Mouse (Mus musculus) heart, embryonic 16.5 days (tissue): ENCODE results near the gene Asna1. TPM values are rescaled to one million over a fixed set of nuclear protein-coding genes. Genes with fewer than 3 reads are reported as not detected.

ENCODE experiments used
- microRNA-seq: library from miRNA; unstranded; fragments of <30 nt; microRNA quantifications from one replicate; pipeline ENCODE4, GENCODE M21; 2017
- polyA plus RNA-seq: library from polyadenylated mRNA; unstranded; fragments of >200 nt; fragmentation: Nextera tagmentation; extraction: Ambion mirVana; gene quantifications from 2 replicates; pipeline ENCODE4 v1.2.1, GENCODE M21; 2015

Asna1 gene
- polyA plus RNA-seq, 1 experiment from 2014 or later = 111 TPM

Small RNAs within 50 kb of the gene (microRNA-seq; reads per million reads assigned to microRNA genes)
- 0.79 reads per million for gene Mir7070

Other genes starting within 250 kb of the Asna1 start
- 12.7 and 15.9 TPM in 2 replicates for gene Nfix, start 224.9 kb downstream of the Asna1 start, polyA plus RNA-seq
- 6.6 and 6.8 TPM in 2 replicates for gene Dand5, start 202.5 kb downstream of the Asna1 start, polyA plus RNA-seq
- 47.7 and 48.3 TPM in 2 replicates for gene Gadd45gip1, start 193.8 kb downstream of the Asna1 start, polyA plus RNA-seq
- gene Rad23a, start 184.6 kb downstream of the Asna1 start, polyA plus RNA-seq = 128 and 131 TPM in 2 replicates
- gene Calr, start 178.3 kb downstream of the Asna1 start, polyA plus RNA-seq = 630 and 641 TPM in 2 replicates
- 63.2 and 64.4 TPM in 2 replicates for gene Farsa, start 168.3 kb downstream of the Asna1 start, polyA plus RNA-seq
- gene Syce2, start 153.2 kb downstream of the Asna1 start, polyA plus RNA-seq = 26.2 and 35.4 TPM in 2 replicates
- 43.1 and 46.0 TPM in 2 replicates for gene Gcdh, start 131.4 kb downstream of the Asna1 start, polyA plus RNA-seq
- gene Klf1, start 123.4 kb downstream of the Asna1 start, polyA plus RNA-seq = 1.3 and 1.4 TPM in 2 replicates
- 5.2 and 6.3 TPM in 2 replicates for gene Dnase2a, start 116.7 kb downstream of the Asna1 start, polyA plus RNA-seq
- 0.09 and 0.14 TPM in 2 replicates for gene Mast1, start 87.9 kb downstream of the Asna1 start, polyA plus RNA-seq
- 0.24 and 0.38 TPM in 2 replicates for gene Rtbdn, start 78.3 kb downstream of the Asna1 start, polyA plus RNA-seq
- not detected in 2 replicates for gene Gm49661, start 55.8 kb downstream of the Asna1 start, polyA plus RNA-seq
- 591 and 662 TPM in 2 replicates for gene Prdx2, start 55.7 kb downstream of the Asna1 start, polyA plus RNA-seq
- gene Rnaseh2a, start 55.5 kb downstream of the Asna1 start, polyA plus RNA-seq = 80.2 and 82.7 TPM in 2 replicates
- gene Junb, start 46.6 kb downstream of the Asna1 start, polyA plus RNA-seq = 11.7 and 15.3 TPM in 2 replicates
- 8.9 and 9.1 TPM in 2 replicates for gene Hook2, start 34.7 kb downstream of the Asna1 start, polyA plus RNA-seq
- not detected in 2 replicates for gene Best2, start 10.8 kb downstream of the Asna1 start, polyA plus RNA-seq
- 61.9 and 76.5 TPM in 2 replicates for gene Trir, start 1.5 kb upstream of the Asna1 start, polyA plus RNA-seq
- gene Tnpo2, start 11.6 kb upstream of the Asna1 start, polyA plus RNA-seq = 18.8 and 21.5 TPM in 2 replicates
- 19.5 and 20.6 TPM in 2 replicates for gene Fbxw9, start 34.8 kb upstream of the Asna1 start, polyA plus RNA-seq
- gene Gm5741, start 42.7 kb upstream of the Asna1 start, polyA plus RNA-seq = not detected in 2 replicates
- 48.5 and 51.5 TPM in 2 replicates for gene Dhps, start 46.5 kb upstream of the Asna1 start, polyA plus RNA-seq
- 115 TPM in 2 replicates for gene Wdr83os, start 55.5 kb upstream of the Asna1 start, polyA plus RNA-seq
- 46.6 and 47.0 TPM in 2 replicates for gene Wdr83, start 56.0 kb upstream of the Asna1 start, polyA plus RNA-seq
- gene Man2b1, start 58.0 kb upstream of the Asna1 start, polyA plus RNA-seq = 33.9 and 39.3 TPM in 2 replicates
- gene Zfp791, start 97.8 kb upstream of the Asna1 start, polyA plus RNA-seq = 1.1 and 1.5 TPM in 2 replicates
- not detected in 2 replicates for gene Cks1brt, start 126.6 kb upstream of the Asna1 start, polyA plus RNA-seq
- not detected in 2 replicates for gene Olfr371, start 200.7 kb upstream of the Asna1 start, polyA plus RNA-seq